Mouse (Mus musculus) MEL (cell line): Measurements from ENCODE around the gene Eml6.
A peak's percentile ranks its signal among the peaks of the same experiment; 100 is the strongest.

Experiments
- CHD1 ChIP-seq: IDR thresholded peaks from 2 replicates; pipeline ENCODE4 v1.6.1; 2012; ENCODE audit warnings: low read depth, mild to moderate bottlenecking, inconsistent platforms, low read length, improper control_type of control experiment
- CTCF ChIP-seq, 3 experiments: IDR thresholded peaks in 2 of 3; conservative IDR thresholded peaks in 1 of 3; 2 replicates each; pipeline ENCODE4 v1.5.1; 2011 to 2012; ENCODE audit warnings: low read length in 3 of 3, low read depth in 2 of 3, mild to moderate bottlenecking in 2 of 3, improper control_type of control experiment in 1 of 3, inconsistent platforms in 1 of 3, mixed read lengths in 1 of 3, moderate library complexity in 1 of 3; ENCODE audit not compliant: control insufficient read depth in 1 of 3, insufficient read depth in 1 of 3, poor library complexity in 1 of 3, severe bottlenecking in 1 of 3
- EP300 ChIP-seq, 2 experiments: IDR thresholded peaks; 2 replicates each; pipeline ENCODE4 v1.6.1; 2011; ENCODE audit warnings: improper control_type of control experiment in 2 of 2, low read length in 2 of 2, low read depth in 1 of 2, mild to moderate bottlenecking in 1 of 2
- GATA1 ChIP-seq: IDR thresholded peaks from 2 replicates; pipeline ENCODE4 v1.6.1; 2011; ENCODE audit warnings: low read depth, low read length, improper control_type of control experiment
- MAX ChIP-seq: IDR thresholded peaks from 2 replicates; pipeline ENCODE4 v1.6.1; 2011; ENCODE audit warnings: low read length, improper control_type of control experiment
- MEF2A ChIP-seq: IDR thresholded peaks from 2 replicates; pipeline ENCODE4 v1.6.1; 2014; ENCODE audit warnings: low read depth, mild to moderate bottlenecking, inconsistent platforms, low read length, improper control_type of control experiment; ENCODE audit not compliant: poor library complexity, insufficient replicate concordance, severe bottlenecking; ENCODE audit errors: extremely low read depth
- USF1 ChIP-seq: IDR thresholded peaks from 2 replicates; pipeline ENCODE4 v1.6.1; 2014; ENCODE audit warnings: low read depth, mild to moderate bottlenecking, inconsistent platforms, low read length, improper control_type of control experiment, moderate library complexity
- ZC3H11A ChIP-seq: IDR thresholded peaks from 2 replicates; pipeline ENCODE4 v1.6.1; 2012; ENCODE audit warnings: low read depth, mild to moderate bottlenecking, inconsistent platforms, low read length, improper control_type of control experiment

DNA sequence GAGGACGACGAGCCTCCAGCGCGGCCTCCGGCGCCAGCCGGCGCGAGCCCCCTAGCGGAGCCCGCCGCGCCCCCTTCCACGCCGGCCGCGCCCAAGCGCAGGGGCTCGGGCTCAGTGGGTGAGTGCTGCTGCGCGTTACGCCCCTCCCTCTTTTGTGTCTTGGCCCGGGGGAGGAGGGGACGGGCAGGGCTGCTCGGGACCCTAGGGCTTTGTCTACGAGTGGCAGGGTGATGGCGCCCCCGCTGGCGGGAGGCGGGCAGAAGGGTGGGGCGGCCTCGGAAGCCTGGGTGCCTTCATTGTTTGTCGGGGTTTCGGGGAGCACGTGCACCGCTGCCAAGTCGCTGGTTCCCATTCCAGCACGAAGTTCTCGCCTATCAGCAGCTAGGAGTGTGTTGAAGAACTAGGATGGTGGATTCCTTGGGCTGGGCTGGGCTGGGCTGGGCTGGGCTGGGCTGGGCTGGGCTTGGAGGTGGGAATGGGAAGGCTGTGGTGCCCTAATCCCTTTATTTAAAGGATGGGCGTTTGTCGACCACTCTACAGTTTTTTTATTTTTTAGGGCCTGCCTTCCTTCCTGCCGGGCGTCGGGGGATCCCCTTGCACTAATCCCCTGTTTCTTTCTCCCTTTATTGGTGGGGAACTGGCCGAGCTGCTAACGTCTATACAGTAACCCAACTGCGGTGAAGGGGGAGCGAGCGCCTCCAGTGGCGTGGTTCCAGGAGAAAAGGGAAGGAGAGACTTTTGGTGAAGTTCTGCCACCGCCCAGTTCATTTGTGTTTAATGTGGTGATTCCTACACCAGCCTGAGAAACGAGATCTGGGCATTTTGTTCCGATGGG lies 332.0 kb downstream of the Eml6 start:
- TF ChIP-seq USF1, result peak; percentile 46; the same call in 1 of the 2 replicates
- TF ChIP-seq CTCF (IDR thresholded peaks at IDR 0.05 in 2 of 3, conservative IDR thresholded peaks at IDR 0.05 in 1 of 3; ENCODE audit: control insufficient read depth in 1 of 3, insufficient read depth in 1 of 3, low read depth in 2 of 3, low read length in 3 of 3, poor library complexity in 1 of 3, severe bottlenecking in 1 of 3), result peak; percentile 62 to 87 (median 83)
- TF ChIP-seq ZC3H11A, result peak; percentile 13; the same call in 1 of the 2 replicates
- no peak; the same call in 1 of the 2 replicates for TF ChIP-seq MEF2A
- peak; percentile 33; the same call in 1 of the 2 replicates for TF ChIP-seq CHD1
- TF ChIP-seq GATA1, result no peak
- peak; percentile 96 for TF ChIP-seq MAX
- TF ChIP-seq EP300 (IDR thresholded peaks at IDR 0.05; ENCODE audit: low read depth in 1 of 2, low read length in 2 of 2), result 0 out of 4 replicates have a peak, but pooled peaks of 1 of the 2 experiments have one; percentile 6
